Mouse (Mus musculus): ENCODE results near the gene AF067063. TPM values are rescaled to one million over a fixed set of nuclear protein-coding genes. Genes with fewer than 3 reads are reported as not detected.
"Not testable (repeated sequence)": the region's sequence is repeated elsewhere in the genome, so short reads cannot be mapped to it uniquely, and the experiment has no call there.

Gene AF067063
- total RNA-seq (2012; rRNA removed), result not detected in 2 replicates
- total RNA-seq (2014; rRNA removed), result not detected in 2 replicates
- polyA plus RNA-seq (2012; ENCODE audit: insufficient read length, low read depth), result not detected in 2 replicates

GRCm38 (mm10) chr13:119830116-119830515 lies at the start of gene AF067063:
Gene AF067063 (minus strand): TSS chr13:119830216.
- H3K9ac ChIP-seq (ENCODE audit: insufficient read depth, low read depth); H3K79me2 ChIP-seq (replicated peaks; ENCODE audit: control insufficient read depth, extremely low read depth, insufficient read depth, poor library complexity, severe bottlenecking); dilution Hi-C loops (cut with MboI; ENCODE audit: extremely low pct_ligation_motif_present, extremely low pct_unique_long_range_greater_than_20kb, low sequenced_read_pairs); H3K4me3 ChIP-seq (replicated peaks in 1 of 3; ENCODE audit: low read depth in 2 of 3, low read length in 2 of 3, poor library complexity in 1 of 3); H3K27me3 ChIP-seq (replicated peaks); H3K4me1 ChIP-seq (ENCODE audit: control insufficient read depth in 1 of 2, insufficient read depth in 2 of 2); H3K36me3 ChIP-seq (replicated peaks in 1 of 2; ENCODE audit: control insufficient read depth in 1 of 2, insufficient read depth in 1 of 2, low read length in 1 of 2); H3K27ac ChIP-seq (ENCODE audit: insufficient read depth, low read depth); DNase-seq (ENCODE audit: extremely low read depth); H3K4me2 ChIP-seq (ENCODE audit: insufficient read depth, low read depth, poor library complexity, severe bottlenecking); H3K9me3 ChIP-seq (replicated peaks; ENCODE audit: low read length): not testable (repeated sequence)
- in situ Hi-C loops (cut with MboI; ENCODE audit: low pct_ligation_motif_present, low pct_unique_long_range_greater_than_20kb, low sequenced_read_pairs), result loop anchor here (25.0 kb wide), 1 partner anchor 93 kb away; no protein-coding TSS in a partner anchor

GRCm38 (mm10) chr13:119864395-119864999 lies 34.5 kb upstream of the AF067063 start:
- H3K27me3 ChIP-seq (replicated peaks); H3K27ac ChIP-seq (ENCODE audit: insufficient read depth, low read depth); H3K9me3 ChIP-seq (replicated peaks; ENCODE audit: low read length); DNase-seq (ENCODE audit: extremely low read depth); H3K36me3 ChIP-seq (replicated peaks in 1 of 2; ENCODE audit: control insufficient read depth in 1 of 2, insufficient read depth in 1 of 2, low read length in 1 of 2); H3K4me1 ChIP-seq (ENCODE audit: control insufficient read depth in 1 of 2, insufficient read depth in 2 of 2); H3K4me3 ChIP-seq (replicated peaks in 1 of 3; ENCODE audit: low read depth in 2 of 3, low read length in 2 of 3, poor library complexity in 1 of 3); H3K4me2 ChIP-seq (ENCODE audit: insufficient read depth, low read depth, poor library complexity, severe bottlenecking); H3K9ac ChIP-seq (ENCODE audit: insufficient read depth, low read depth); in situ Hi-C loops (cut with MboI; ENCODE audit: low pct_ligation_motif_present, low pct_unique_long_range_greater_than_20kb, low sequenced_read_pairs); H3K79me2 ChIP-seq (replicated peaks; ENCODE audit: control insufficient read depth, extremely low read depth, insufficient read depth, poor library complexity, severe bottlenecking); dilution Hi-C loops (cut with MboI; ENCODE audit: extremely low pct_ligation_motif_present, extremely low pct_unique_long_range_greater_than_20kb, low sequenced_read_pairs): not testable (repeated sequence)

DNA sequence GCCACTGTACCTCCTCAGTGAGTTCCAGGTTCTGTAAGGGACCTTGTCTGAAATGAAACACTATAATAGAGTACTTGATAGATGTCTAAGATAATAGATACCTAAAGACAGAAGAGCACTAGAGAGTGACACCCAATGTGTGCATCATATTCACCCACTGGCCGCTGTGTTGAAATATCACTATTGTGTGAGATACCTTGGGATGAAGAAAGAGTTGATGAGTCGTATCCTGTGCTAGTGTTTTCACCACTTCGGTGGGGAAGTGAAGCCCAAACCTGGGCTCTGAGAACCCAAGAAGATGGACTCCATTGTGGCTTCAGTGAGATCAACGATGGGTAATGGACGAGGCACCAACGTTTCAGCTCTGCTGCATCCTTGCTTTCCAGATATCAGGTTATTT lies 32.4 kb upstream of the AF067063 start:
- in situ Hi-C loops (cut with MboI; ENCODE audit: low pct_ligation_motif_present, low pct_unique_long_range_greater_than_20kb, low sequenced_read_pairs); H3K4me1 ChIP-seq (ENCODE audit: control insufficient read depth in 1 of 2, insufficient read depth in 2 of 2); H3K36me3 ChIP-seq (replicated peaks in 1 of 2; ENCODE audit: control insufficient read depth in 1 of 2, insufficient read depth in 1 of 2, low read length in 1 of 2); H3K27ac ChIP-seq (ENCODE audit: insufficient read depth, low read depth); H3K9ac ChIP-seq (ENCODE audit: insufficient read depth, low read depth); dilution Hi-C loops (cut with MboI; ENCODE audit: extremely low pct_ligation_motif_present, extremely low pct_unique_long_range_greater_than_20kb, low sequenced_read_pairs); H3K4me3 ChIP-seq (replicated peaks in 1 of 3; ENCODE audit: low read depth in 2 of 3, low read length in 2 of 3, poor library complexity in 1 of 3); H3K4me2 ChIP-seq (ENCODE audit: insufficient read depth, low read depth, poor library complexity, severe bottlenecking); DNase-seq (ENCODE audit: extremely low read depth); H3K79me2 ChIP-seq (replicated peaks; ENCODE audit: control insufficient read depth, extremely low read depth, insufficient read depth, poor library complexity, severe bottlenecking); H3K27me3 ChIP-seq (replicated peaks); H3K9me3 ChIP-seq (replicated peaks; ENCODE audit: low read length): not testable (repeated sequence)

DNA sequence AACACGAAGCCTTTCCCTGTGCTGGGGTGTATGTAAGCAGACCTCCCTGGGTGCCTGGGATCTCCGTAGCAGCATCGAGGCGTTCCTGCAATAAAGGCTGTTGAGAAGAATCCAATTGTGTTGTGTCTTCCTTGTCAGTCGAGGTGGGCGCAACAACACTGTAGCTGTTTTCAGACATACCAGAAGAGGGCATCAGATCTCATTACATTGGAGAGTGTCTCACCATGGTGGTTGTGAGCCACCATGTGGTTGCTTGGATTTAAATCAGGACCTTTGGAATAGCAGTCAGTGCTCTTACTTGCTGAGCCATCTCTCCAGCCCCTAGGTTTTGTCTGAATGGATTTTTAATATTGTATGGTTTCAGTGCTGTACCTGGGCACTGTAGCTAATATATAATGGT lies 10.0 kb upstream of the AF067063 start:
- DNase-seq (ENCODE audit: extremely low read depth), result peak; percentile 6
- H3K4me3 ChIP-seq (replicated peaks in 1 of 3; ENCODE audit: low read depth in 2 of 3, low read length in 2 of 3, poor library complexity in 1 of 3); H3K36me3 ChIP-seq (replicated peaks in 1 of 2; ENCODE audit: control insufficient read depth in 1 of 2, insufficient read depth in 1 of 2, low read length in 1 of 2); H3K4me1 ChIP-seq (ENCODE audit: control insufficient read depth in 1 of 2, insufficient read depth in 2 of 2); dilution Hi-C loops (cut with MboI; ENCODE audit: extremely low pct_ligation_motif_present, extremely low pct_unique_long_range_greater_than_20kb, low sequenced_read_pairs); H3K9ac ChIP-seq (ENCODE audit: insufficient read depth, low read depth); H3K27me3 ChIP-seq (replicated peaks); H3K4me2 ChIP-seq (ENCODE audit: insufficient read depth, low read depth, poor library complexity, severe bottlenecking); H3K9me3 ChIP-seq (replicated peaks; ENCODE audit: low read length); H3K27ac ChIP-seq (ENCODE audit: insufficient read depth, low read depth); H3K79me2 ChIP-seq (replicated peaks; ENCODE audit: control insufficient read depth, extremely low read depth, insufficient read depth, poor library complexity, severe bottlenecking): not testable (repeated sequence)
- in situ Hi-C loops (cut with MboI; ENCODE audit: low pct_ligation_motif_present, low pct_unique_long_range_greater_than_20kb, low sequenced_read_pairs), result loop anchor here (25.0 kb wide), 1 partner anchor 103 kb away; no protein-coding TSS in a partner anchor
- peak in 1 of 2 experiments; percentile 73; a peak in 2 of 4 replicates for TF ChIP-seq CTCF (conservative IDR thresholded peaks at IDR 0.05 in 1 of 2, IDR thresholded peaks at IDR 0.05 in 1 of 2; ENCODE audit: low read depth in 2 of 2, low read length in 2 of 2)
- peak; percentile 37 for TF ChIP-seq SMC3 (IDR thresholded peaks at IDR 0.05; ENCODE audit: low read depth, low read length)
- TF ChIP-seq RAD21 (IDR thresholded peaks at IDR 0.05; ENCODE audit: low read depth, low read length), result peak; percentile 29

Data from CH12.LX (cell line).